Mouse (Mus musculus) MEL-GATA-1-ER (cell line): ENCODE data around the gene Ism2.

Source experiments
- DNase-seq: peaks from one replicate; pipeline ENCODE4 v3.0.0-alpha.2; 2012; ENCODE audit warnings: low read depth; ENCODE audit errors: extremely low read depth

The Ism2 gene

GRCm38 (mm10) chr12:87236882-87237483 is 62.5 kb downstream of the Ism2 start:
- DNase-seq, result peak; percentile 22

DNA sequence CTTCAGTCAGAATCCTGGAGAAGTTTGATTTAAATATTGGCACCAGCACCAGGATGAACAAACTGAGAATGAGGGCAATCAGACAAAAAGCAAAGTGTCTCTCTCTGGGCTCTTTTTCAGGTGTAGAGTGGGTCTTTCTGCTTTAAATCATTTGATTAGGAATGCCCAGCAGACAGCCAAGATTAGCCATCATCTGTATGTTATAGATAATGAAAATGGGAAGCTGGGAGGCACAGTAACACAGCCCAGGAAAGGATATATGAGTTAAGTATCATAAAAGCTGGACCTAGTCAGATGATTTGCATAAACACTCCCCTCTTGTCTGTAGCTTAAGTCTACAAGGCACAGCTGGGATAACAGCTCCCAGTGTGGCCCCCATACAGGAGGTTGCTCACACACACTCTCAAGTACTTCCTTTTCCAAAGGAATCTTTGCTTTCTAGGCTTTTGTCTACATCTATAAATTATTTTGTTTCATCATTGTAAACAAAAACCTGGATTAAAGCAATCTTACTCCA is 69.1 kb downstream of the Ism2 start:
- peak; percentile 38 for DNase-seq

DNA sequence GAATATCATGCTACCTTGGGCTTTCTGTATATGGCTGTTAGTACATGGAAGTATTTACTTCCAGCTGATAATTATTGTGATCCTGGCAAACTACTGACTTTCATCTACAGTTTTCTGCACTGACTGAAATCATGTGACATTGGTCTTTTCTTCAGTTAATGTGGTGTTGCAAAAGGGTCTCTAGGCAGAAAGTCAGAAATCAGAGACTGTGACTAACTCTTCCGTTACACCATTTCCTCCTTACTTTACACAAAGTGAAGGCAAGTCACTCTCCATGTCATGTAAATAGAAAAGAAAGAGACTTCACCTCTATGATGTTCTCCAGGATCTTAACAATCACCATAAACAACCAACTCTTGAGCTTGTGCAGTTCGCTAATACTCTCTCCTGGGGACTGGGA is 69.9 kb downstream of the Ism2 start:
- DNase-seq, result no peak
